Mouse (Mus musculus) B cell, adult 62 days (primary cell): ENCODE data around the gene Kmt2e. TPM values are rescaled to one million over a fixed set of nuclear protein-coding genes. Genes with fewer than 3 reads are reported as not detected.

Experiments used
- total RNA-seq: library from RNA; stranded (reverse); gene quantifications from 4 replicates; pipeline ENCODE4 v1.2.4, GENCODE M21; 2023

Kmt2e gene
- total RNA-seq = 238 to 252 TPM (median 243 TPM) in 4 replicates

GRCm38 (mm10) chr5:23433720-23434597 is at the start of gene Kmt2e:
Gene Kmt2e (plus strand): TSS chr5:23434441.

